Mouse (Mus musculus): ENCODE measurements at regions not wholly inside any gene's neighbourhood (a gene's known extent, or its start where the extent isn't known, plus 50 kb on each side); places are given as distances from the start of the nearest gene placed in this dataset.

GRCm38 (mm10) chr3:38572159-38572558 is 87.5 kb upstream of the Ankrd50 start:
- Histone ChIP-seq H3K36me3 (no peaks in the 10 kb centered on the region), H3K4me3 (no peak overlapping the region), H3K27me3 (no peaks in the 10 kb centered on the region), H3K9me3 (no peaks in the 10 kb centered on the region), H3K27ac (replicated peaks) (no peak overlapping the region), H3K4me2 (replicated peaks) (no peak overlapping the region), H3K9ac (replicated peaks) (no peak overlapping the region), H3K4me1 (peaks cover 22% of the 10 kb centered on the region)
- no peak for ATAC-seq (ENCODE audit: low FRiP score, low read depth)
- WGBS = 66% methylated on average over 3 of the region's 3 CpGs

- H3K9ac ChIP-seq (replicated peaks) = no peak overlapping the region
- no peaks in the 10 kb centered on the region for H3K36me3 ChIP-seq
- peaks cover 22% of the 10 kb centered on the region for H3K4me1 ChIP-seq
- H3K27ac ChIP-seq (replicated peaks) = no peak overlapping the region
- H3K27me3 ChIP-seq = no peaks in the 10 kb centered on the region
- H3K4me3 ChIP-seq = no peak overlapping the region
- ATAC-seq (ENCODE audit: low FRiP score, low read depth) = no peak
- no peak overlapping the region for H3K4me2 ChIP-seq (replicated peaks)
- 90% methylated on average over 4 of the region's 4 CpGs for WGBS
- H3K9me3 ChIP-seq = no peaks in the 10 kb centered on the region
Measured at GRCm38 (mm10) chr3:38571224-38571623, 86.6 kb upstream of the Ankrd50 start.

GRCm38 (mm10) chr3:38569001-38569400 is 84.4 kb upstream of the Ankrd50 start:
- H3K36me3 ChIP-seq = no peaks in the 10 kb centered on the region
- no peak overlapping the region for H3K4me3 ChIP-seq
- WGBS = 52% methylated on average over 6 of the region's 6 CpGs
- no peaks in the 10 kb centered on the region for H3K27me3 ChIP-seq
- ATAC-seq (ENCODE audit: low FRiP score, low read depth) = 0 out of 2 replicates have a peak, but pooled peaks have one; percentile 10
- no peak overlapping the region for H3K9ac ChIP-seq (replicated peaks)
- H3K9me3 ChIP-seq = no peaks in the 10 kb centered on the region
- peaks cover 32% of the 10 kb centered on the region for H3K4me1 ChIP-seq
- H3K27ac ChIP-seq (replicated peaks) = peak overlapping the region; percentile 79
- H3K4me2 ChIP-seq (replicated peaks) = no peak overlapping the region

GRCm38 (mm10) chr3:38568596-38568975 is 83.9 kb upstream of the Ankrd50 start:
- ATAC-seq (ENCODE audit: low FRiP score, low read depth) = peak; percentile 85
- H3K4me1 ChIP-seq = peaks cover 37% of the 10 kb centered on the region
- H3K36me3 ChIP-seq = no peaks in the 10 kb centered on the region
- H3K27ac ChIP-seq (replicated peaks) = peak overlapping the region; percentile 79
- 9% methylated on average over 2 of the region's 2 CpGs for WGBS
- peak overlapping the region; percentile 15; the same call in 1 of the 2 replicates for H3K4me2 ChIP-seq (replicated peaks)
- H3K9me3 ChIP-seq = no peaks in the 10 kb centered on the region
- H3K27me3 ChIP-seq = no peaks in the 10 kb centered on the region
- no peak overlapping the region for H3K4me3 ChIP-seq
- H3K9ac ChIP-seq (replicated peaks) = no peak overlapping the region

- H3K9ac ChIP-seq (replicated peaks) = no peak overlapping the region
- H3K27me3 ChIP-seq = no peaks in the 10 kb centered on the region
- H3K4me3 ChIP-seq = no peak overlapping the region
- H3K36me3 ChIP-seq = no peaks in the 10 kb centered on the region
- ATAC-seq (ENCODE audit: low FRiP score, low read depth) = peak; percentile 88
- 28% methylated on average over 8 of the region's 8 CpGs for WGBS
- H3K9me3 ChIP-seq = no peaks in the 10 kb centered on the region
- peak overlapping the region; percentile 15; the same call in 1 of the 2 replicates for H3K4me2 ChIP-seq (replicated peaks)
- peaks cover 38% of the 10 kb centered on the region for H3K4me1 ChIP-seq
- peak overlapping the region; percentile 79 for H3K27ac ChIP-seq (replicated peaks)
Measured at GRCm38 (mm10) chr3:38567946-38568595, 83.4 kb upstream of the Ankrd50 start.

GRCm38 (mm10) chr3:38566576-38566975 is 81.9 kb upstream of the Ankrd50 start:
- Histone ChIP-seq H3K9ac (replicated peaks) (no peak overlapping the region), H3K4me3 (no peak overlapping the region), H3K27me3 (no peaks in the 10 kb centered on the region), H3K27ac (replicated peaks) (no peak overlapping the region), H3K4me2 (replicated peaks) (no peak overlapping the region), H3K9me3 (no peaks in the 10 kb centered on the region), H3K4me1 (peaks cover 38% of the 10 kb centered on the region), H3K36me3 (no peaks in the 10 kb centered on the region)
- 91% methylated on average over 2 of the region's 2 CpGs for WGBS
- ATAC-seq (ENCODE audit: low FRiP score, low read depth) = no peak

- Histone ChIP-seq H3K27me3 (no peaks in the 10 kb centered on the region), H3K36me3 (no peaks in the 10 kb centered on the region), H3K9ac (replicated peaks) (no peak overlapping the region), H3K27ac (replicated peaks) (no peak overlapping the region), H3K4me1 (peaks cover 38% of the 10 kb centered on the region), H3K4me3 (no peak overlapping the region), H3K4me2 (replicated peaks) (no peak overlapping the region), H3K9me3 (no peaks in the 10 kb centered on the region)
- ATAC-seq (ENCODE audit: low FRiP score, low read depth) = no peak
- 31% methylated on average over 2 of the region's 2 CpGs for WGBS
Measured at GRCm38 (mm10) chr3:38564844-38565243, 80.2 kb upstream of the Ankrd50 start.

GRCm38 (mm10) chr3:38564364-38564763 is 79.7 kb upstream of the Ankrd50 start:
- Histone ChIP-seq H3K4me1 (peaks cover 35% of the 10 kb centered on the region), H3K27ac (replicated peaks) (no peak overlapping the region), H3K27me3 (no peaks in the 10 kb centered on the region), H3K9ac (replicated peaks) (no peak overlapping the region), H3K36me3 (no peaks in the 10 kb centered on the region), H3K4me2 (replicated peaks) (no peak overlapping the region), H3K4me3 (no peak overlapping the region), H3K9me3 (no peaks in the 10 kb centered on the region)
- no peak for ATAC-seq (ENCODE audit: low FRiP score, low read depth)
- 38% methylated on average over 2 of the region's 2 CpGs for WGBS

GRCm38 (mm10) chr3:38561186-38561585 is 76.5 kb upstream of the Ankrd50 start:
- Histone ChIP-seq H3K4me3 (no peak overlapping the region), H3K9ac (replicated peaks) (no peak overlapping the region), H3K27me3 (no peaks in the 10 kb centered on the region), H3K4me2 (replicated peaks) (no peak overlapping the region), H3K4me1 (peaks cover 16% of the 10 kb centered on the region), H3K9me3 (no peaks in the 10 kb centered on the region), H3K36me3 (no peaks in the 10 kb centered on the region), H3K27ac (replicated peaks) (no peak overlapping the region)
- WGBS = 83% methylated on average over 2 of the region's 2 CpGs
- no peak for ATAC-seq (ENCODE audit: low FRiP score, low read depth)

GRCm38 (mm10) chr3:38555939-38556338 is 71.3 kb upstream of the Ankrd50 start:
- peaks cover 9% of the 10 kb centered on the region for H3K4me1 ChIP-seq
- H3K27me3 ChIP-seq = no peaks in the 10 kb centered on the region
- no peak overlapping the region for H3K4me2 ChIP-seq (replicated peaks)
- H3K9ac ChIP-seq (replicated peaks) = no peak overlapping the region
- H3K9me3 ChIP-seq = no peaks in the 10 kb centered on the region
- 98% methylated on average over 5 of the region's 5 CpGs for WGBS
- no peak overlapping the region for H3K27ac ChIP-seq (replicated peaks)
- H3K4me3 ChIP-seq = no peak overlapping the region
- no peaks in the 10 kb centered on the region for H3K36me3 ChIP-seq
- no peak for ATAC-seq (ENCODE audit: low FRiP score, low read depth)

- Histone ChIP-seq H3K4me3 (no peak overlapping the region), H3K9me3 (no peaks in the 10 kb centered on the region), H3K4me1 (peaks cover 9% of the 10 kb centered on the region), H3K27me3 (no peaks in the 10 kb centered on the region), H3K27ac (replicated peaks) (peak overlapping the region; percentile 65), H3K9ac (replicated peaks) (no peak overlapping the region), H3K4me2 (replicated peaks) (no peak overlapping the region), H3K36me3 (no peaks in the 10 kb centered on the region)
- 15% methylated on average over 4 of the region's 4 CpGs for WGBS
- ATAC-seq (ENCODE audit: low FRiP score, low read depth) = peak; percentile 92
Measured at GRCm38 (mm10) chr3:38553470-38554043, 68.9 kb upstream of the Ankrd50 start.

GRCm38 (mm10) chr3:38547032-38547431 is 62.4 kb upstream of the Ankrd50 start:
- Histone ChIP-seq H3K4me3 (no peak overlapping the region), H3K27me3 (no peaks in the 10 kb centered on the region), H3K4me2 (replicated peaks) (no peak overlapping the region), H3K36me3 (no peaks in the 10 kb centered on the region), H3K9ac (replicated peaks) (no peak overlapping the region), H3K27ac (replicated peaks) (no peak overlapping the region), H3K9me3 (no peaks in the 10 kb centered on the region), H3K4me1 (no peaks in the 10 kb centered on the region)
- WGBS = 72% methylated on average over 3 of the region's 3 CpGs
- ATAC-seq (ENCODE audit: low FRiP score, low read depth) = no peak

- 76% methylated on average over 3 of the region's 3 CpGs for WGBS
- H3K36me3 ChIP-seq = no peaks in the 10 kb centered on the region
- no peaks in the 10 kb centered on the region for H3K9me3 ChIP-seq
- no peaks in the 10 kb centered on the region for H3K27me3 ChIP-seq
- no peak overlapping the region for H3K9ac ChIP-seq (replicated peaks)
- H3K27ac ChIP-seq (replicated peaks) = no peak overlapping the region
- H3K4me2 ChIP-seq (replicated peaks) = no peak overlapping the region
- H3K4me1 ChIP-seq = no peaks in the 10 kb centered on the region
- no peak overlapping the region for H3K4me3 ChIP-seq
- ATAC-seq (ENCODE audit: low FRiP score, low read depth) = no peak
Measured at GRCm38 (mm10) chr3:38545501-38545896, 60.9 kb upstream of the Ankrd50 start.

Measured in midbrain, embryonic 12.5 days (tissue).